Mouse (Mus musculus): ENCODE data around the gene Ntm. TPM values are rescaled to one million over a fixed set of nuclear protein-coding genes. Genes with fewer than 3 reads are reported as not detected.

Gene Ntm
- polyA plus RNA-seq, 1 experiment: 2.5 TPM

DNA sequence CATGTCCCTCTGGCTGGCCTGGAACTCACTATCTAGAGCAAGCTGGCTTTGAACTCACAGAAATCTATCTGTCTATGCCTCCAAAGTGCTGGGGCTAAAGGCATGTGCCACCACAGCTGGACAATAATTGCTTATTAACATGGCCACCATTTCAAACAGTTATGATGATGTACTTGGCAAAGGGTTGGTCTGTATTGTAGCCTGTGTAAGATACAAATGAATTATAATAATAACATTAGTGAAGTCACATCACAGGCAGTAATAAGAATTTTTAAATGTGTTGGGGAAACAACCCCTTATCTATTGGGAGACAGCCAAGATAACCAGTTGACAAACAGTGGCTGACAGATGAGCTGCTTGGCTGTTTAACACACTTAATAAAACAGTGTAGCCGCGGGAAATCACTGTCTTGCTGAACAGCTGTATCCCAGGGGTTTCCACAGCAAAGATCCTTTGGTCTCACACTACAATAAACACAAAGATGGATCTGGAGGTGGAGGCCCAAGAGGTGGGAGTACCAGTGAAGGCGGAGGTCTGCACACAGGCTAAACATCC, 302.8 kb downstream of the Ntm start:
- no peak for DNase-seq (ENCODE audit: low spot score)

DNA sequence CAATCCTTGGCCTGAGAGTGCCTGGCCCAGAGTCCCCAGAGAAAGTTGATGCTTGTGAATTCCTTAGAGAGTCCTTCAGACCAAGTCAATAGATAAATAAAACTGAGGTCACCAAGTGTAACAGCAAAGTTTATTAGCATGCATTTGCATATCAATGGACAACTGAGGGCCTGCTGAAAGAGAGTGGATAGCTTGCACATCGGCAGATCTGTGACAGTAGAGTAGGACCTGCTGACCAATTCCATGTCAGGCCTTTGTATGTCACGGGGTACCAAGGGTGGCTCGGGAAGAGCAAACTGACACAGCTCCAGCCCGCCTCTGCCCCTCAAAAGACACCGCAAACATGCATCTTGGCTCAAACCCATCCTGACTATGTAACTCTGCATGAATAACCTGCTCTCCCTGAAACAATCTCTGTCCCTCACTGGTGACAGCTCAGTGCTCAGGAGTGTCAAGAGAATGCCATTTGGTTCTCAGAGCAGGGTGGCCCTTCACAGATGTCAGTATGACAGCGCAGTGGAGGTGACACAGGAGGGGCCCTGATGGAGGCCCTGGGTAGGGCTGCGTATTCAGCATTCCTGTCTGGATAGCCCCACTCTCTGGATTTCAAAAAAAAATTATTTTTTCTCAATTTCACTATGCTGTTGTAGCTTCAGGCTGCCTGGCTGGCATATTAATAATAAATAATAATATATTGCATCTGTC, 305.0 kb downstream of the Ntm start:
- no peak for DNase-seq (ENCODE audit: low spot score)

DNA sequence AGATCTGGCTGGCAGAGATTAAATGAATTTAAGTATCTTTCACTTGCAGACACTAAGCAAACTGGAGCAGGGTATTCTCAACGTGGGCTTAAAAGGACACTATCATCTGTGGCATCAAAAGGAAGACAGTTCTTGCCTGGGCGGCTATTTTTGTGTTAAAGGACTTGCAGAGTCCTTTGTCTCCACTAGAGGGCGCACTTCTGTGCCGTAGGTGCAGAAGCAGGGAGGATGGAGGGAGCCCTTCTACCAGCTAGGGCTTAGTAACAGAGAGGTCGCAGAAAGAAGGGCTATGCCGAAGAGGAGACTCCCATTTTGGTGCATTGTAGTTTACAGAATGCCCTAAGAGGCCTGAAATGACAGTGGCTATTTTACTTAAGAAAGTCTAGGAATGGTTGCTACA, 308.1 kb downstream of the Ntm start:
- no peak for DNase-seq (ENCODE audit: low spot score)

DNA sequence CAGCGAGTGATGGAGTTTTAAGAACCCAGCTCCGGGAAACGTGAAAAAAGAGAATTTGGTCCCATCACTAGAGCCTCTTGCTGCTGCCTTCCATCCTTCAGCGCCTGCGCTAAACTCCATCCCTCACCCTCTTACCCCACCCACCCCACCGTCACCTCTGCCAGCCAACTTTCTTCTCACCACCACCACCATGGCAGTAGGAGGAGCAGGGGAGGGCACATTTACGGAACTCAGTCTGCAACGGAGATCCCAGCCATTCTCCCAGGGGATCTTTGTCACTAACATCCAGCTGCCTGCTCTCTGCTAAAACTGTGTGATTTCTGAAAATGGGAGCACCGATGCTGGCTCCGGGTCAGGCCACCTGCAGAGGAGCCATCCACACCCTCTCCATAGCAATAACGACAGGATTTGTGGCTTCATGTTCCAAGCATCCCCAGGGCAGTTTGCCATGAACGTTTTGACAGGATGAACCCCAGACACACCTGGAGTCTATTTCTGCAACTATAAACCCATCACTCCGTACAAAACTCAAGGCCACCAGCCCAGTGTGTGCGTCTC, 309.2 kb downstream of the Ntm start:
- DNase-seq (ENCODE audit: low spot score): no peak

- DNase-seq (ENCODE audit: low spot score): no peak
Measured at GRCm38 (mm10) chr9:29652854-29653253, 310.1 kb downstream of the Ntm start.

DNA sequence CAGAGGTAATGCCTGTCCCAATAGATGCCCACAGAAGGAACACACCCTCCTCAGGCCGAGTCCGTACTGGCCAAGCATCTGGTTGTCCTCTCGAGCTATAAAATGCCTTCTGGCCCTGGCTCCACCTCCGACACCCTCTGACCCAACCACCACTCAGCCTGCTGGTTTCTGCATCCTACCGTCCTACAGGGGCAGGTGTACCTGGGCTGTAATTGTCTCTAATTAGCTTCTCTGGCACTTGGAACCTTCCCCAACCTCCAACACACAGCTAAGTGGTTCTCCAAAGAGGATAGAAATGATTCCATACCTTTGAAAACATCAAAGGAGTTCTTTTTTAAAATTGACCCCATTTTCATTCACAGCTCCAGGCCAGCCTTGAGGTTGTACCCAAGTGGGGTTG, 311.1 kb downstream of the Ntm start:
- DNase-seq (ENCODE audit: low spot score): no peak

DNA sequence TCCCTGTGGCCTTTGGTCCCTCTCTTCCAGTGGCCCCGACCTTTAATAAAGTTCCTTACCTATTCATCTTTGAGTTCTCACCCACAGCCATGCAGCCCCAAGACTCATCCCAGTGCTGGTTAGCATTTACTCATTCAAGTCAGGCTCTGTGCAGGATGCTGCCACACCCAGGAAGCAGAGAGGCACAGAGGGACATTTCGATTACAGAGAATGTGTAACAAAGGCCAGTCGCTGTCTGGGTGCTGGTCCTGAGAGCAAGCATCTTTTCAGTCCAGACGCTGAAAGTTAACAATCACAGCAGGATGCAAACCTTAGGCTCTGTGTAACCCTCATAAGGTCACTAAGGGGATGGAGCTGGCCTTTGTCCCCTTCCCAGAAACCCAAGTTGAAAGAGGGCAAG, 311.7 kb downstream of the Ntm start:
- no peak for DNase-seq (ENCODE audit: low spot score)

GRCm38 (mm10) chr9:29650679-29651078, 312.3 kb downstream of the Ntm start:
- DNase-seq (ENCODE audit: low spot score): no peak

DNA sequence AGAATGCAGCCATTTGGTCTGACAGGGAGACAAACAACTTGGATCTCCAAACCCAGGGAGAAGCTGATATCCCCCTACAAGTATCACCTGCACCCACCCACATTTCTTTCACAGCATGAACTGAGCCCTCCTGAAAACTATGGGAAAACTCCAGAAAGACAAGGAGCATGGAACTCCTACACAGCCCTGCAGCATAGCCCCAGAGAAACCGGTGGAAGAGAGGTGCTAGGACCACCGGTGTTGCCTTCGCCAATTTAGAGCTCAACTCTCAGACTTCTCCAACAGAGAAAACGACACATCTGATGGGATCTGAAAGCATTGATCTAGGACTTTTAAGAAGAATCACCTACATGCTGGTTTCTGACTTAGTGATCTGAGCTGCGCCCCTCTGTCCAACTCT, 312.7 kb downstream of the Ntm start:
- DNase-seq (ENCODE audit: low spot score): no peak

DNA sequence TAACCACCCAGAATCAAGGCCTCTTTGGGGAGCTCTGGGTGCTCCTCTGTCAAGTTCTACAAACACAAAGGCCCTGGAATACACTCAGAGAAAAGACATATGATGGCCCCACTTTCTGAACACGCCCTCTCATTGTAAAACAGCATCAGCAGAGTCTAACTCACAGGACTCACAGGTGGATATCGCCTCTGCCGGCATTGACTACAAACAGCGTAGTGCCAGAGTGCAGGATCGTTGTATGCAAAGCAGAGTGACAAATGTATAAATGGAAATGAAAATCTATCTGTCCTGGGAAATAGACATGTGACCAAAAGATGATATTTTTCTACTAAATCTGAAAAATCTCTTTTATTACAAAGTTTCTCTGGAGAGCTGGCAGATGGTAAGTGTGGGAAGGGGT, 314.7 kb downstream of the Ntm start:
- DNase-seq (ENCODE audit: low spot score): no peak

DNA sequence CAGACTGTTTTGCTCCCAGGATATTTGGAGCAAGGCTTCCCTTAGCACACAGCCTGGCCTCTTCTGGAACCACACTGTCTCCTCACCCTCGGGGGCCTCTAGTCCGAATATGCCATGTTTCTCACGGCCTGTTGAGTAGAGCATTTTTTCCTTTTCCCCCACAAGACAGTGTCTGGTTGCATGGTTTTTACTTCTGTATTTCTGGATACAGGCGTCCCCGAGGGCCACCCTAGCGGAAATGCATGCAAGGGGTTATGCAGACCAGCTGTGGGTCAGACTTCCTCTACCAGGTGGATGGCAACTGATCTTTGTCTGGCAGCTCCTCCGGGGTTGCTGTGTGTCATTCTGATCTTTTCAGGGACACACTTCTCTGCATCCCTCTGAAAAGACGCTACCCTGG, 315.2 kb downstream of the Ntm start:
- no peak for DNase-seq (ENCODE audit: low spot score)

- no peak for DNase-seq (ENCODE audit: low spot score)
Measured at GRCm38 (mm10) chr9:29645796-29646400, 317.0 kb downstream of the Ntm start.

DNA sequence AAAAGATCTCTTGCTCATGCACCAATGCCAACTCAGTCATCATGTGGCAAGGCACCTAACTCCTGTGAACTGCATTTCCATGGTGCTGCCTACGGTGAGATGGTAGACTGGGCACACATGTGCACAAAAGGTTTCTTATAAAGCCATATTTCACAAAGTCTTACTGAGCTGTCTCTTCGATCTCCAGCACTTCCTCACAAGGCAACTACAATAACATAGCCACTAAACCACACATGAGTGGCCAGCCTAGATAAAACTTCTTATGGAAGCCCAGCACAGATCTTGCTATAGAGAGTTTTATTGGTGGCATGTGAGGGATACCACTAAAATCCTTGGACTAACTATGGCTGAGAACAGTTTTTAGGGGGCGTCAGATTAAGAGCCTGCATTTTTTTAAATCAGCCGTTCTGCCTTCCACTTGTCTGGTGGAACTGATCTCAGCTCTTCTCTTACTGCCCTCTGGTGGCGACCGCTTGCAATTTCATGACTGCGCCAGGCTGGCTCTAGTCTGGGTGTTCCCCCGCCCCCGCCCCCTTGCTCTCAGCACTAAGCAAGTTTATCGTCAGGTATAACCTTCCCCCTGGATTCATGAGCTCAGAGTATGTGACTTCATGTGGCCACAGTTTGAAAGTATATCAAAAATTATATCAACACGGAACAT, 319.8 kb downstream of the Ntm start:
- DNase-seq (ENCODE audit: low spot score): no peak

GRCm38 (mm10) chr9:29637335-29637734, 325.6 kb downstream of the Ntm start:
- DNase-seq (ENCODE audit: low spot score): no peak

DNA sequence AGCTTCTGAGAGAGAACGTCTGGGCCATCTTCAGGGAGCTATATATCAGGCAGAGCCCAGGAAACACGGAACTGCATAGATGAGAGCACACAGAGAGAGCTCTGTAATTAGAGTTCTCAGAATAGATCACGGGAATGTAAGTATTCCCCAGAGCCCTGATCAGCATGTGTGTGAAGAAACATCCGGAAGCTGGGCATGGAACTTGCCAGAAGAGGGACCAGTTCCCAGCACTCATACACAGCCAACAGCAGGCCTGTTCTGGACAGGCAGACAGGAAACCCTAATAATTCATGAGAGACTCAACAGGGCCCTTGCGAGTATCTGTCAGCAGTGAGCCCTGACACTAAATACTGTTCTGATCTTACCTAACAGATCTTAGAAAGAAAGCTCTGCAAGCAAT, 345.8 kb downstream of the Ntm start:
- DNase-seq (ENCODE audit: low spot score): no peak

DNA sequence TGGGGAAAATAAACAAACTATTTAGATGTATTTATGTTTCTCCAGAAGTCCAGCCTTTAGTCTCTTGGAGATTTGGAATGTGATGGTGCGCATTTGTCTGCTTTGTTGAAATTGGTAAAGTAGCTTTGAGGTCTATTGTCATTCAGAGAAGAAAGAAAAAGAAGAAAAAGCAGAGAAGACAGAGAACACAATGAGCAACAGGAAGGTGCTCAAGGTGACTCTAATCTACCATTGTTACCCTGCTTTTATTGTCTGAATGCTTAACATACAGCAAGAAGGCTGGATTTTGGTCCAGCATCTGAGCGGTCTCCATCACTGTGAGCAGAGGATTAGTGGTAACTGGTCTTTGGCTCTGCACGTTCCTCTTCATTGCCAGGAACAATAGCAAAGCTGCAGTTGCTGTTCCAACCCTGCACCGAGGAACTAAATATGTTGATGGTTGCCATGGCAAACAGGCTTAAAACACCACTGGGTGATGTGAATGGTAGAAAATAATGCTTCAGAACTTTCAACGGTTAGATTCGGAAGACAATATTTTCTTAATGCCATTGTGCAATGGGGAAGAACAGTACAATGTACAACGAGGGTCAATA, 350.8 kb downstream of the Ntm start:
- no peak for DNase-seq (ENCODE audit: low spot score)

GRCm38 (mm10) chr9:29610867-29611266, 352.1 kb downstream of the Ntm start:
- DNase-seq (ENCODE audit: low spot score): no peak

GRCm38 (mm10) chr9:29597665-29598064, 365.3 kb downstream of the Ntm start:
- DNase-seq (ENCODE audit: low spot score): no peak

DNA sequence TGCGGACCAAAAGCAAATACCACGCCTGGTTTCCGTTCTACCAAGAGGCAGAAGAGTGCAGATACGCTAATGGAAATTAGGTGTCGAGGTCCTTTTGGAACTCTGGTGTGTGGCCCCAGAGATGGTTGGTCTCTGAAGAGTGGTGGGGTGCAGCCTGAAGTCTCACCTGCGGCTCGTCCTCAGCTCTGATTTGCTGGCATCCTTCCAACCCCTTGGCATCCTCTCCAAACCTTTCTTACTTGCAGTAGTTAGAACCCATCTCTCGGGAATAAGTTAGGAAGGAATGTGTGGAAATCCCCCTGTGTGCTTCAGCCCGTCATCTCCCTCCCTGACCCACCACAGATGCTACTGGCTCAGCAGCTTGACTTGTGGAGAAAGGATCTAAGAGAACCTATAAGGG, 367.6 kb downstream of the Ntm start:
- no peak for DNase-seq (ENCODE audit: low spot score)

- DNase-seq (ENCODE audit: low spot score): no peak
Measured at GRCm38 (mm10) chr9:29594537-29595294, 368.2 kb downstream of the Ntm start.

- no peak for DNase-seq (ENCODE audit: low spot score)
Measured at GRCm38 (mm10) chr9:29587376-29587775, 375.6 kb downstream of the Ntm start.

DNA sequence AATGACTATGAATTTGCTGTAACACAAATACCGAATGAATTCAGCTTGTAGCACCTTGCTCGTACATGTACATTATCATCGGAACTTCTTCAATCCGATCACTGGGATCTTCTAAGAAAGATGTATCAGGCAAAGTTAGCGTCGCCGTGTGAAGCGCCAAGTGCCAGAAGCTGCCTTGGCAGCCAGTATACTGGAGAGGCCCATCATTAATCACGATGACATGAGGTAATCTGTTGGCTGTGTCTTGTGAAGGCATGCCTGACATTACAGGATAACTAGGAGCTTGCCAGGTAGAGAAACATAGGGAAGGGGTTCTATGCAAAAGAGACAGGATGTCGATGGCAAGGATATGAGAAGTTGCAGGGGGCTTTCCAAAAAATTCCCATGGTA, 376.6 kb downstream of the Ntm start:
- DNase-seq (ENCODE audit: low spot score): no peak

Measured in urinary bladder, adult 2 months (tissue).